Mouse (Mus musculus): Measurements from ENCODE around the gene Rhox4d.
"Not testable (repeated sequence)": the region's sequence is repeated elsewhere in the genome, so short reads cannot be mapped to it uniquely, and the experiment has no call there.

The Rhox4d gene

GRCm38 (mm10) chrX:37514059-37514458, at the start of gene Rhox4d:
Rhox4d (plus strand) TSS chrX:37514359.
- not testable (repeated sequence) for DNase-seq (ENCODE audit: low read depth, low spot score)

GRCm38 (mm10) chrX:37480037-37480436, 34.1 kb upstream of the Rhox4d start, which contains the start of gene Rhox4c:
Rhox4c (plus strand) TSS chrX:37480337.
- not testable (repeated sequence) for DNase-seq (ENCODE audit: low read depth, low spot score)

GRCm38 (mm10) chrX:37530152-37530551, 16.0 kb downstream of the Rhox4d start, which contains the start of gene Rhox2e:
Rhox2e (plus strand) TSS chrX:37530452.
- not testable (repeated sequence) for DNase-seq (ENCODE audit: low read depth, low spot score)

DNA sequence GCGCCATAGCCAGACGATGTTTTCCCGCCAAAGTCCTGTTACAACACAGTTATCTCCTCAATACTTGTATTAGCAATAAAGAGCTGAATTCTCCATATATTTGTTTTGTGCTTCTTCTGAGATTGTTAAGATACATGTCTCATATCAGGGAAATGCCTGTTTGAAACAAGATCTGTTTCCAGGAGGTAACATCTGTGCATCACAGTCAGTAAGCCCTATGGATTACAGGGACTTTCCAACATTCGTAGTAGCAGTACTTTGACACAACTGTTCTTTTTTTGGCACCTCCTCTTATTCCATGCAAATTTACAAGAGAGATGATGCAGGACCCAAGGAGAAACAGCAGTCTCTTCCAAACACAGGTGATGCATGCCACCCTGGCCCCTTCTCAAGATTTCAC, 27.6 kb downstream of the Rhox4d start, which contains the start of gene Rhox3e:
Gene Rhox3e (plus strand): TSS at position 301 of the 400 bp plus-strand sequence.
- DNase-seq (ENCODE audit: low read depth, low spot score) = not testable (repeated sequence)

DNA sequence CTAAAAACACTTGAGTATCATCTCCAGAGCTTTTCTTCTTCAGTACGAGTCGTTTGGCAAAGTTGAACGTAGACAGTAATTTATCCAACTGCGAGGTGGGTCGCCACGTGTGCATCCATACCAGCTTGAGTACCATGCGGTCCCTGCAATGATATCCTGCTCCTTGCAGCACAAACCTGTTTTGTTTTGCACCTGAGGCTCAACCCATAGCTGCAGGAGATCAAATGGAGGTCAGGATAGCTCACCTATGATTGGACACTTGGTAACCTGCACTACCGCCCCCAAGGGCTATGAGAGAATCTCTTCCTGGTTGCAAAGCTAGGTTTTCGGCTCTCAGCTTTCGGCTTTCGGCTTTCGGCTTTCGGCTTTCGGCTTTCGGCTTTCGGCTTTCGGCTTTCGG, 43.0 kb downstream of the Rhox4d start, which contains the start of gene Rhox4e:
Gene Rhox4e (plus strand): TSS at position 301 of the 400 bp plus-strand sequence.
- DNase-seq (ENCODE audit: low read depth, low spot score) = not testable (repeated sequence)
